Mouse (Mus musculus) fibroblast of lung, adult 2 months (primary cell): ENCODE data around the gene Il18rap.
A peak's percentile ranks its signal among the peaks of the same experiment; 100 is the strongest.

Experiments
- DNase-seq: peaks from one replicate; pipeline ENCODE4 v3.0.0-alpha.2; 2011; ENCODE audit warnings: low read depth

Gene Il18rap

DNA sequence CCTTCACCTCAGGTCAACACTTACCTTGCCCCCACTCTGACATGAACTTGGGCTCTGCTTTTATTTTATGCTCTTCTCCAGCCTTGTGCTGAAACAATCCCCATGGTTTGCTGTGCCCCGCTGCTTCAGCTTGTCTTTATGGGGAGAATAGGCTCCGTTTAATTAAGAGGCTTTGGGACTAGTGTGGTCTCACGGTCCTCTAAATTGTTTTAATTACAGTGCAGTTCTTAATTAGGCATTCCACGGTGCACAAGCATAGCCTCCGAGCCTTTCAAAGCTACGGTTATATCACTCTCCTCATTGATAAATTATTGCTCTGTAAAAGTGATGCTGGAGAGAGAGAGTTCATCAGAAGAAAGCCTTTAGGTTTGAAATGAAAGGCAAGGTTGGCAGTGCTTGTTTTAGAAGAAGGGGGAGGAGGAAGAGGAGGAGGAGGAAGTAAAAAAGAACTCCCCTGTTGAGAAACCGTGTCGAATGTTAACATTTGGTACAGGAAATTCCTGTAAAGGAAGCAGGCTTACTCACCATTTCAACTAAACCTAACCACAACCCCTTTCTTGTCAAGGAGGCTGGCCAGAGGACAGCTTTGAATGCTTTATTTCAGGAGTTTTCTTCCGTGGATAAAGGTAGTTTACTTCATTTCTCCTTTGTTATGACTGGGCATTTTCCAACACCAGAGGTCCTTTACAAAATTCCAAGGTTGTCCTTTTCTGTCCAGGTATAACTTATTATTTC is at the start of gene Il18rap:
Gene Il18rap (plus strand): TSS at position 512 of the 735 bp plus-strand sequence.
- peak; percentile 28 for DNase-seq

DNA sequence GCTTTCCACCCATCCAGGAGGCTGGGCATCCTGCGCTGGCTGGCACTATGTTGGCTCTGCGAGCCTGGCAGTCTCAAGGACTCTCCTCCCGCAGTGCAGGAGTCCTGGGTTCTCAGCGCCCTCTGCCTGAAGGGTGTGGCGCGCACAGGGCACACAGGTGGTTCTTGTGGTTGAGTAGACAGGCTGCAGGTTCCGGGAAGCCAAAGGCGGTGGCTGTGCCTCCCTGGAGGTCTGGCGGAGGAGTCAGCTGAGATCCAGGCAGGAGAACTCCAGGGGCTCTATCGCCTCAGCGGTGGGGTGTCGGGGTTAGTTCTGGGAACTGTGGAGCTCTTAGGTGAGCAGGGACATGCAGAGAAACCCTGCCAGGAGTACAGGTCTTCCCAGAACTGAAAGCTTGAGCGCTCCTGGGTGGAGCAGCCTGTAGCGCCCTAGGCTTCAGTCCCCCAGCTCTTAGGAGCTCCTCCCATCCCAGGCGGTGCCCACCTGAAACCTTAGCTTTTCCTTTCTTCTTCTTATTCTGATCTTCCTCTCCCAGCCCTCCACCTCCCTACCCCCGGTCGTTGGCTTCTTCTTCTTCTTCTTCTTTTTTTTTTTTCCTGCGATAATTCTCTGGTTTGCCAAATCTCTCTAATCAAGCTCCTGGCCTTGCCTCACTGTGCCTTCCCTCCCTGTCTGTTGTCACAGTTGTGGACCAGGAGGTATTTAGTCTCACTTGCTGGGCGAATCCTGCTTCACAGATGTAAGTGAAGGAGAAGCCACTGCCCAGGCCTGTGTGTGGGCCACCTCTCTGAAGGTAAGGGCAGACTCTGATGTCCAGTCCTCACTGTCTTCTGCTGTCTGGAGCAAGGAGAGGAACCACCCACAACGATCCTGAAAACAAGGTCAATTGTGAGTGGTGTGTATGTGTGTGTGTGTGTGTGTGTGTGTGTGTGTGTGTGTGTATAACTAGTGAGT is 49.4 kb upstream of the Il18rap start, which contains the start of gene Il18r1:
Gene Il18r1 (plus strand): TSS at position 76 of the 954 bp plus-strand sequence.
- no peak for DNase-seq

DNA sequence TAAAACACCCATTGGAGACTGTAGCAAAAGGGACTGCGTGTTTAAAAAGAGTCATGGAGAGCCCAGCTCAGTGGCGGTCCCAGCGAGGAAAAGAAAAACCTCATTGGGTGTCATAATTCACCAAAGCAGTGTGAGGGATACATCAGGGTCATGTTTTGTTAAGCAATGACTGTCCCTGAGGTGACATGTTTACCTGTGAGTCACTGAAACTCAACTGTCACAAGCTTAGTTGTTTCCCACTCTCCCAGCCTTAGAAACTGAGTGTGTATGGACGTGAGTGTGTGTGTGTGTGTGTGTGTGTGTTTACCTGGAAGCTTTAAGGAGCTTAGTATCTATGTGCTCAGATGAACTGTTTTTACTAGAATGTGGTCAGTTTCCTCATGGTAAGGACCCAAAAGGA is 47.9 kb upstream of the Il18rap start:
- DNase-seq, result no peak

DNA sequence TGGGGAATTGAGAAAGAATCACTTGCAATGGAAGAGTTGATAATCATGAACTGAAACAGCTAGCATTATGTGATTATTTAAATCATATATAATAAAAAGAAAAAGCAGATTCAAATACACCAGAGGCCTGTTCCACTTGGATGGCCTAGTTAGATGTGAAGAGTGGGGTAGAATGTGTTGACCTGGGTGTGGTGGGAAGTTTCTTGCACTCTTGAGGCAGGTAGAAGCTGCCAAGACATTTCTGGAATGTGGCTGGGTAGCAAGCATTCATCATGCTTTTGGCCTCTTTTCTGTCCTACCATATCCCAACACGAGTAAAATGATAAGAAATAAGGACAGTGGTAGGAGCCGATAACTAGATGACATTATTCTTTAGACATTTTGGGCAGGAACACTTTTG is 46.4 kb upstream of the Il18rap start:
- DNase-seq, result no peak

DNA sequence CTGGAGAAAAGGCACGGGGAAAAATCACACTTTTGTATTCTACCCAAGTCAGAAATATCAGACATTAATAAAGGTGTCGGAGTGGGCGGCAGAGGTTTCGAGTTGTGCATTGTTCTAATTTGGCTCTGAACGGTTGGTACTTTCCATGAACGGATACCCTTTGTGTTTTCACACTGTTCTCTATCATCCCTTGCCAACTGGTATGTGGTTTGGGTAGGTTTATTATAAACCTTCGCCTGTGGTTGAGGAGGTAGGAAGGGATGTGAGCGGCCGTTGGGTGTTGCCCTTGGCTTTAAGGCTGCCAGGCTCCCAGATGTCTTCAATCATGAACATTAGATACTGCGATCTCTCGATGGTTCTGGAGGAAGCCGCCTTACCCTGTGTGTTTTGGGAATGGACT is 45.3 kb upstream of the Il18rap start:
- no peak for DNase-seq

DNA sequence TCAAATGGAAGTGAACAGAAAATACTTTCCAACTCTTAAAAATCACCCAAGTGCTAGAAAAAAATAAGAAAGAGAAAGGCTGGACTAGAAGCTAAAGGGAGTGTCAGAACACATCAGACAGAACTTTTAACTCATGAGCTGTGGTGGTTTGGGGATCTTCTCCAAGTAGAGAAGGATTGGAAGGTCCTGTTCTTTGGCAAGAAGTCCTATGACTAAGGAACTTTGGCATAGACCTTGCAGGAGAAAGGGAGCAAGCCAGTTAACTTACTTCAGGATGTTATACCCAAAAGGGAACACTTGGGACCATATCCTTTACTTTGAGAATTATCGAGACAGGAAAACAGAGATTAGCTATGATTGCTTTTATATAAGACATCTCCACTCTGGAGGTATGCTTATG is 42.8 kb upstream of the Il18rap start:
- DNase-seq, result peak; percentile 78

DNA sequence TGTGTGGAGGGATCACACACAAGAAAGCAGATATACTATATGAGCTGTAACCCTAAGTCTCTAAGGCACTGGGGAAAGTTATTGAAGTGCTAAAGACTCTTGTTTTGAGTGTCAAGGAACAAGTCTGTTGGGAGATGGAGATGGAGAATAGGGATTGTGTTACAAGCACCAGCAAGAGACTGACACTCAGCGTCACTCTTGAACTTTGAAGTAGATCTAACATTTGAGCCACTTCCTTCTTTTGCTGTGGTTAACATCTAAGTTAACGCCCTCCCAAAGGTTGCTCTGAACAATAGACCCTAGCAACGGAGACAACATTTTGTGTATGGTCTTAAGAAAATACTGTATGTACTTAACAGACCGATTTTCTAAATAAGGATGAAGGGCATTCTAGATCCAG is 41.5 kb upstream of the Il18rap start:
- DNase-seq, result no peak

DNA sequence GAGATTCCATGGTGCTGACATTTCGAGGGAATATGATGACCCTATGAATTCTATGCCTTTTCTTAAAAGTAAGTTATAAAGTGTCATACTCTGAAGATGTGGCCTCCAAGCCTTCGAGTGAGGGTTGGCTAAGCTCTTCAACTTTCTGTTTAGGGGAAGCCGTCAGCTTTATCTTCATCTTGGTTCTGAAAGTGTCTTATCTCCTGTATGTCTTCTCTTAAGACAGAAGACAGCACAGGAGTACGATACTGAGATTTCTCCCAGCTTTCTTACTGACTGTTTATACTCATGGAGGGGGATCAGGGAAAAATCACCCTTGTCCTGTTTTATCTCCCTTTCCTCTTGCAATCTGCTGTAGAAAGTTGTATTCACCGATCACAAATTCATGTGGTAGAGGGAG is 40.8 kb upstream of the Il18rap start:
- DNase-seq, result no peak

DNA sequence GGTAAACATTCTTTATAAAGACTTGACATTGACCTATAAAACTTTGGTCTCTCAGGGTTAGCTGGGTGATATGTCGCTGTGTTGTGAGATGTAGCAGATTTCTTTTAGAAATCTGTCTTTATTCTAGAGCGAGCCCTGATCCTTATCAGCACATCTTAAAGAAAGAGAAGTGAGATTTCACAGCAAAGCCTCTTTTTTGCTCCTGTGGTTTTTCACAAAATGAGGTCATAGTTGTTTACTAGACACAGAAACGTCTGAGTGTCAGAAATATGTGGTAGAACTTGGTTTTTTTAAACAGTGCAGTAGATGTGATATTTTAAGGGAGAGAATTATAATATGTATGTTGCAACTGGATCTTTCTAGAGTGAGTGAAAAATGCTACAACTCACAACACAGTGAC is 39.5 kb upstream of the Il18rap start:
- no peak for DNase-seq

DNA sequence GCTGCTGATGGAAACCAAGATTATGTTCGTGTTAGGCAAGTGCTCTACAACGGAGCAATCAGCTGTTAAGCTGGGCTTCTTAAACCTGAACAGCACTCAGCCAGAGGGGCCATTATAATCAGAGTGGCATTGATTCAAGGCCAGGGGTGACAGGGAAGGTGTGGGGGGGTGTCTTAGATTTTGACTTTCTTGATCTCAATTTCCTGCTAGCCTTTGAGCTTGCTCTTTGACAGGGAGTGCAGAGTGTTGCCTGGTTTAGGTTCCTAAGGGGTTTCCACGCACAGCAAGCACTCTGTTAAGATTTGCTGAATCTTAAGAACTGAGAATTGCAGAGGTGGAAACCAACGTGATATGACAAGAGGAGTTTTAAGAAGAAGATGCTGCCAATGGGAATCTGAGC is 38.4 kb upstream of the Il18rap start:
- DNase-seq, result no peak

DNA sequence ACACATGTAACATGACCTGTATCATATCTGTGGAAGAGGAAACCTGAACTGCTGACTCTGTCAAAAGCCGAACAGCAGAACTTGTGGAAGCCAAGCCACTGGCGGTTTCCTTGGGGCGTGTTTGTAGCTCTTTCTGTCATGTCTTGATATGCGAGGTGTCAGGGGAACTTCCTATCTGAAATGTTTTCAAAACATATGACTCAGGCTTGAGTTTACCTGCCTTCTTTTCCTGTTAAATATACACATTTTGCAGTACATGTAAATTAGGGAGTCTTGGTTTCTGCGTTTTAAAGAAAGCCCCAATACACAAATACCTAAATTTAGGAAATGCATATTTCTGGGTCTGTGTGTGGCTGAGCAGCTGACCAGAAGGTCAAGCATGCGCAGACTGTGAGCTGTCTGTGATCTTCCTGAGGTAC is 35.6 kb upstream of the Il18rap start:
- no peak for DNase-seq

DNA sequence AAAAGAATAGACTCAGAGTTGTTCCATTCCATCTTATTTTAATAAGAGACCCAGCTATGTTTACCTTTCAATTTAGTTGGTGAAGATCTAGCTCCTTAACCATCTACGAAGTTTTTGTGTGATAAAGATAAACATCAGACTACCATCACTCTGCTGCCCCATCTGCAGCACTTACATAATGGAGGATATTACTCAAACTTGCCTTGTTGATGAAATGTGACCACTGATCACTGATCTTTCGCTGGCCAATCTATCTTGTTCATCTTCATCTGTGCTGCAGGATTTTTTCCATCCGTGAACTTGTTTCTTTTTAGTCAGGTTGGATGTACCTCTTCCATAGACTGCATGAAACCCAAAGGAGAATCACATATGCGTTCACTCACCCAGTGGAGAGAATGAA is 20.6 kb upstream of the Il18rap start:
- DNase-seq, result no peak

DNA sequence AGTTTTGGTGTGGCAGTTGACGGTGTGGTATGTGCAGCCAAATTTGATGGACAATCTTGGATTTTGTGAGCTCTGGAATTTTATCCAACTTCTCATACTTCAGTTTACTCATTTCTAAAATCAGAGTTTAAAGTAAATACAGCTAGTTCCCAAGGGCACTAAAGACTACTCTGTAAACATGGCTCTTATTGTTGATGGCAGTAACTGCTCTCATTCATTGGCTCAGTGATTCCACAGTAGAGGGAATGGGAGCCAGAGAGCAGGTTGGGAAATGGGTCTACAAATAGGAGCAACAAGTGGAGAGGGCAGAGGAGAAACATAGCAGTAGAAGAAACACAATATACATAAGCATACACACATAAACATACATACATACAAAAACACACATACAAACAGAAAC is 15.5 kb upstream of the Il18rap start:
- no peak for DNase-seq

DNA sequence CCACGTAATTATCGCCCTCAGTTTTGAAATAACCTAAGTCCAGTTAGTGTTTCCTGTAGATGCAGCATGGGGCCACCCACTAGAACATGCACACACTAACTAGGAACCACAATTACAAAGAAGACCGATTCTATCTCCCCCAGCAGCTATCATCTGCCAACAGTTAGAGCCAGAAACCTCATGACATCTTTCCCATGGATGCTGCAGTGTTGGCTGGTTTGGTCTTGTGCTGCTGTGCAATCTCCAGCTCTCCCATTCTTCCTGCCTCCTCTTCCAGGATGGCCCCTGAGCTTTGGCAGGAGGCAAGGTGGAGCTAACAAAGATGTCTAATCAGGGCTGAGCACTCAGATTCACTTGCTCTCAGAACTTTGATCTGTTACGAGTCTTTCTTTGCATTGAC is 14.0 kb upstream of the Il18rap start:
- no peak for DNase-seq

DNA sequence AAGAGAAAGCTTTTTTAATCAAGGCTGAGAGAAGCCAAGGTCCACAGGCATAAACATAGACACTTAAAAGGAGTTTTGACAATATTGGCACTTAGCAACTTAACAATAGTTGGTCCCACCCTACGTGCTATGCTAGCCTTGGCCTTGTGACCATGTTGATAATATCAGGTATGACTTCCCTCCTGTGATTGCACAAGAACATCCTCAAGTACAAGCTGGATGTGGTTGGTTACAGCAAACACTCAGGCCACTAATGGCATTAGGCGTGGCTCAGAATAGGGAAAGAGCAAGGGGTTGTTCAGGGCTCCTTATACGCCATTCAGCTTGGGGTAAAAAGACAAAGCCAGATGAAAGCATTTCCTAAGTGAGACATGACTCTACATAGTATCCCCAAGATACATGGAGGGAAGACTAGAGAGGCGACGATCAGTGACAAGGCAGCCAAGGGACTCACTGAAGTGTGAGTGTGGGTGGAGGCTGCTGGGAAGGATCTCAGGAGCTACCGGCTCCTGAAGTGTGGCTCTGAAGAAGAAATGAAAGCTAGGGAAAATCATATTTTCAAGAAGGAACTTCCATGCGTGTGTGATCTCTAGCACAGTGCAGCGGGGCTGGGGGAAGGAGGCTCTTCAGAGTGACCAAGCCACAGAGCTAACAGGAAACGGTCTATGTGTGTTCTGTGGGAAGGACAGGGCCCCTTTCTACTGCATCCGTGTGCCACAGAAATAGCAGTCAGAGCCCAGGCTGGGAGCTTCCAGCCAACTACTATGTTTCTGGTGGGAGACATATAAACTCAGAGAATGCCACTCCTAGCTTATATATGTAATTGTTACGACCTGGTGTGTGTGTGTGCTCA is 13.4 kb upstream of the Il18rap start:
- DNase-seq, result no peak

DNA sequence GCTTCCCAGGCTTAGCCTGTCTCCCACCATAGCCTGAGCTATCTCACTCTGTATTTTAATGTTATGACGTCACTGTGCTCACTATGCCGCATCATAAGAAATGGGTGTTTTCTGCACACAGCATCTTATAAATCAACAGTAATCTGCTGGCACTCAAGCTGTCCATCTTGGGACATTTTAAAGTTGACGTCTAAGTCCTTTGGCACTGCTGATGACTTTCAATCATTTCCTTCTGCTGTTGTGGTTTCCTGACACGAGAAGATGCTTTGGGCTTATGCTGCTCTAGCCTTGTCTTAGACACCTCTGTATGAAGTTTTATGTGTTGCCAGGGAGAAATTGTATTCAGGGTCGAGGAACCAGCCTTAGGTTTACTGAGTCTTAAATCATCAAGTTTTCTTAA is 10.6 kb upstream of the Il18rap start:
- DNase-seq, result no peak

DNA sequence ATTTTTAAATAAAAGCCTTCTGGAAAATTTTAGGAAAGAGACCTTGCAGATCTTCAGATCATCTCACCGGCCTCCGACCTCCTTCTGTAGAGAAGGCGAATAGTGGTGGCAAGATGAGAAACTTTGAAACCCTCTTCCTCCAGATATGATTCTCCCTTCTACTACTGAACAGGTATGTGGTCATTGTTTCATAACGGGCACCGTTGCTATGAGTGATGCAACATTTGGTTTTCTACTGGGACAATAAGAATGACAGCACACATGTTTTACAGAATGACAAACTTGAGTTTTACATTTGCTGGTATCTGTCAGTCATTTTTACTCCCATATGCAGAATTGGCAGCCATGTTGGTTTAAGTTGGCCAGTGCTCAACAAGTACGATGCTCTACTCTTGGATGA is 1.2 kb downstream of the Il18rap start:
- no peak for DNase-seq

DNA sequence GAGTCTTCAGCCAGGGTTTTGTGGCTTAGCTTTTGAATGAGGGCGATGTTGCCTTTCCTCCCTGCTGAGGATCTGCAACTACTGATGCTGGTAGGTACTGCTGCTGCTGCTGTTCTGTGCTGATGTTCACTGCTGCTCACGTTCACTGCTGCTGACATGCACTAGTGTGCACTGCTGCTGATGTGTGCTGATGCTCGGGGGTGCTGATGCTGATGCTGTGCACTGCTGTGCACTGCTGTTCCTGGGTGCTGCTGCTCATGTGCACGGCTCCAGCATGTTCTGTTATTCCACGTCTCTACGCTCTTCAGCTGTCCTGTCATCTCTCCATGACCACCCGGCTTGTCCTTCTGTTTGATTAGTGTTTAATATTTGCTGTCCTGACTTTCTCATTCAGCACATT is 7.8 kb downstream of the Il18rap start:
- no peak for DNase-seq

DNA sequence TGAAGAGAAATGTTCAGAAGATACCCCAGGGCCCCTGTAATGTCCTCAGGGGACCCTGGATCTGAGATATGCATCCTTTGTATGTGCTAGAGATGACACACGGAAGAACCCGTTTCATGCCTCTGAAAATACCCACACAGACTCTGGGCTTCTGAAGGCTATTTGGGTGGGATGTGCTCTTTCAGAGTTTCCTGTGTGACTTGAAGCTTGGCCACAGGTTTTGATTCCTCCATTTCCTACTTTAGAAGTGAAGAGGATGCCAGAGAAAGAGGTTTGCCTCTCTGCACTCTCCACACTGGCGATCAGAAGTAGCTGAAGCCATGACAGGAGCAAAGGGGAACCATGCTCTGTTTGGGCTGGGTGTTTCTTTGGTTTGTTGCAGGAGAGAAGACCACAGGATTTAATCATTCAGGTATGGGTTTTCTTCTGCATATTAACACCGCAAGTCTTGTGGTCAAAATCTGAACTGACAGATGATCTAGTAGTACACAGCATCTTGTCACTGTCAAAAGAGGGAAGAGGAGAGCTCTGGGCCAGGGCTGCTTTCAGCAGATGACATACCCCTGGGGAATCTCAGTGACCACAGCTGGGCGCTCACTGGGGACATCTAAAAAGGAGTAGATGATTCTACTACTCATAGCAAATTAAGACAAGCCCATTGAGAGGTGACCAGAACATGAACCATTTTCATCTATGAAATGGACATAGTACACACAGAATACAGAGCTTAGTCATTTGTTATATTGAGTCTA is 9.0 kb downstream of the Il18rap start:
- DNase-seq, result no peak

DNA sequence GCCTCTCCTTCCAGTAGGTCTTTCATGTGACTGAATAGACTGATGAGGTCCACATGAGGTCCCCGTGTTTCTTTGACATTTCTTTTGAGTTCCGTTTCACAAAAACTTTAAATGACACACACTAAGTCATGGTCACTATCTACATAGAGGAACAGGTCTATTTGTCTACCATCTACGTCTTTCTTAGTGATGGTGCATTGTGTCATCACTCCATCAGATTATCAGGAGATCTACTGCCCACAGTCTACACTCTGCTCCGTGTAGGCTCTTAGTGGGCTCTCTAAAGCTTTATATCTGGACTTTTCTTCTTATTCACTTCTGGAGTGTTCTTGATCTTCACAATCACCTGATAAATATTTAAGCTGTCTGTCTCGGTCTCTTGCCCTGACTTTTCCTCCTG is 14.1 kb downstream of the Il18rap start:
- DNase-seq, result no peak

DNA sequence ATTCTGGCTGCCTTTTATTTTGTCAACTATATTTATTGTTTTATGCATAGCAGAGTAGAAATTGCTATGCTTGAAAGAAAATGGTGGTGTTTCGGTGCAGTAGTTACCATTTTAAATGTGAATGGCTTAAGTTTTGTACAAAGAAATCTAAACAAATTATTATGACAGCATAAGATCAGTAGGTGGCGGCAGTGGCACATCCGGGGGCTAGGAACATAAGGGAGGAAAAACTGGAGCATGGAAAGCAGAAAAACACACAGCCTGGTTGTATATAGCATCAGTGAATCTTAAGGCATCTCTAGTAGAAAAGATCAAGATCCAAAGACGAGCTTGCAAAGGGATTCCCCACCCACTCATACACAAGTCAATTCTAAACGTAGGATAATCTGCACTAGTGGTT is 22.4 kb downstream of the Il18rap start:
- DNase-seq, result no peak

DNA sequence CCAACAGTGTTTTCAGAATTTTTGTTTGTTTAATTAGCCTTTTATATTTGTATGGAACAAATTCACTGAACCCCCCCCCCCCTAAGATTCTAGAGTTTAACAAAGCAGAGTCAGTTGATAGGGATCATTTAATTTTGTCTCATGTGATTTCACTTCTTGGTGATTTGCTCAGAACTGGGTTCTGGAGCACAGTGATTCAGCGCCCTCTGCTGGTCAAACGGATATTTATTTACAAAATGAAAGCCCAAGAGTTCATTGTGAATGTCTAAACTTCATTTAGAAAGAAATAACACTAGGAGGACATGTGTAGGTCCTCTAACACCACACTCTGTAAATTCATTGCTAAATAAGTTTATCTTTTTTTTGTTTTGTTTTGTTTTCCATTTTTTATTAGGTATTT is 29.5 kb downstream of the Il18rap start:
- peak; percentile 45 for DNase-seq
